Mouse (Mus musculus) stomach, postnatal 0 days (tissue): ENCODE results near the gene Abtb2. TPM values are rescaled to one million over a fixed set of nuclear protein-coding genes. Genes with fewer than 3 reads are reported as not detected.

Source experiments
- ATAC-seq: fragments of 200-750 bp; cut with Nextera tagmentation; 2 replicates; pipeline ENCODE4 v1.8.0; 2017; ENCODE audit not compliant: low FRiP score, low TSS enrichment
- DNase-seq: peaks from one replicate; pipeline ENCODE4 v3.0.0-alpha.2; 2016; ENCODE audit warnings: low spot score
- H3K27ac ChIP-seq: fragments of 300-500 bp; sonication (generic); replicated peaks from 2 replicates; pipeline ENCODE4 v1.5.1; 2014; ENCODE audit warnings: mild to moderate bottlenecking, control low read depth
- H3K27me3 ChIP-seq: fragments of 300-500 bp; sonication (generic); 2 replicates; pipeline ENCODE4 v1.6.1; 2014; ENCODE audit warnings: low read length; ENCODE audit not compliant: control insufficient read depth, insufficient read depth
- H3K36me3 ChIP-seq: fragments of 300-500 bp; sonication (generic); 2 replicates; pipeline ENCODE4 v1.6.1; 2014; ENCODE audit warnings: low read length, mixed read lengths; ENCODE audit not compliant: control insufficient read depth, insufficient read depth
- H3K4me1 ChIP-seq: fragments of 300-500 bp; sonication (generic); replicated peaks from 2 replicates; pipeline ENCODE4 v1.6.1; 2014; ENCODE audit warnings: antibody characterized with exemption; ENCODE audit not compliant: control insufficient read depth, insufficient read depth
- H3K4me2 ChIP-seq: fragments of 300-500 bp; sonication (generic); replicated peaks from 2 replicates; pipeline ENCODE4 v1.6.1; 2014; ENCODE audit warnings: low read depth, mild to moderate bottlenecking, control low read depth, moderate library complexity
- H3K4me3 ChIP-seq: fragments of 300-500 bp; sonication (generic); 2 replicates; pipeline ENCODE4 v1.5.1; 2014; ENCODE audit warnings: low read depth, low read length, control low read depth
- H3K9ac ChIP-seq: fragments of 300-500 bp; sonication (generic); 2 replicates; pipeline ENCODE4 v1.6.1; 2014; ENCODE audit warnings: mild to moderate bottlenecking, low read length, control low read depth, mixed read lengths
- H3K9me3 ChIP-seq: fragments of 300-500 bp; sonication (generic); 2 replicates; pipeline ENCODE4 v1.6.1; 2016; ENCODE audit warnings: low read length; ENCODE audit not compliant: control insufficient read depth
- CTCF ChIP-seq: IDR thresholded peaks from 2 replicates; pipeline ENCODE4 v1.5.1; 2016; ENCODE audit warnings: antibody characterized with exemption, low read depth, mild to moderate bottlenecking, moderate library complexity
- EP300 ChIP-seq: optimal IDR thresholded peaks from 2 replicates; pipeline ENCODE3; 2016; ENCODE audit warnings: antibody characterized with exemption
- WGBS: fragments of 180-500 bp; shearing (Covaris S2); extraction: QIAGEN DNeasy Blood & Tissue Kit; methylation state at CpG from one replicate; pipeline ENCODE4 v1.1.7; 2014; 5-methylcytosine and 5-hydroxymethylcytosine counted together
- polyA plus RNA-seq: library from polyadenylated mRNA; unstranded; fragments of >200 nt; fragmentation: Nextera tagmentation; extraction: Ambion mirVana; gene quantifications from 2 replicates; pipeline ENCODE4 v1.2.1, GENCODE M21; 2015

Gene Abtb2
- polyA plus RNA-seq, 1 experiment from 2014 or later = 4.0 TPM

- no peaks in the 10 kb centered on the region for H3K9me3 ChIP-seq
- no peak overlapping the region for H3K4me2 ChIP-seq
- H3K36me3 ChIP-seq = no peaks in the 10 kb centered on the region
- no peak overlapping the region for H3K4me3 ChIP-seq
- no peaks in the 10 kb centered on the region for H3K4me1 ChIP-seq
- no peak overlapping the region for H3K9ac ChIP-seq
- H3K27me3 ChIP-seq = no peaks in the 10 kb centered on the region
- DNase-seq = no peak
- TF ChIP-seq CTCF (no peak), EP300 (no peak)
- WGBS = 48% methylated on average over 2 of the region's 2 CpGs
- H3K27ac ChIP-seq = no peak overlapping the region
- ATAC-seq = no peak
Measured at GRCm38 (mm10) chr2:103676808-103677207, 110.7 kb downstream of the Abtb2 start.

- Histone ChIP-seq H3K4me1 (no peaks in the 10 kb centered on the region), H3K9ac (no peak overlapping the region), H3K4me2 (no peak overlapping the region), H3K9me3 (no peaks in the 10 kb centered on the region), H3K36me3 (no peaks in the 10 kb centered on the region), H3K4me3 (no peak overlapping the region), H3K27me3 (no peaks in the 10 kb centered on the region), H3K27ac (no peak overlapping the region)
- 83% methylated on average over 7 of the region's 7 CpGs for WGBS
- ATAC-seq (no peak), DNase-seq (no peak)
- TF ChIP-seq EP300 = no peak
- TF ChIP-seq CTCF = no peak
Measured at GRCm38 (mm10) chr2:103677614-103678369, 111.7 kb downstream of the Abtb2 start.

DNA sequence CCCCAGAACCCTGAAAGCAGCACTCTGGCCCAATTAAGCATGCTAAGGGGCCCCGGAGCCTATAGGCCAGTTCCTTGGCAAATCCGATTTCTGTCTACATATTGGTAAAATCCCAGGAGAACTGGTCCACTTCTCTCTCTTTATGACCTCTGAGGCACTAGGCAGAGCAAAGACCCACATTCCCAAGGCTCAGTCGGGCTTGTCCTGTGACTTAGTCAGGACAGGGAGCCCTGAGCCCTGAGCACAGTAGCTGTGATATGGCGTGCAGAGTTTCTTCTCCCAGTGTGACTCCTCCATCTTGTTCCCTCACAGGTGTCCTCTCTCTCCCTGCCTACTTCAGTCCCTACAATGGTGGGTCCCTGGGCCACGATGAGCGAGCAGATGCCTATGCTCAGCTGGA lies 112.3 kb downstream of the Abtb2 start:
- no peaks in the 10 kb centered on the region for H3K36me3 ChIP-seq
- H3K9ac ChIP-seq = no peak overlapping the region
- no peak overlapping the region for H3K27ac ChIP-seq
- no peak for TF ChIP-seq CTCF
- TF ChIP-seq EP300 = no peak
- WGBS = 92% methylated on average over 6 of the region's 6 CpGs
- no peak overlapping the region for H3K4me2 ChIP-seq
- H3K4me1 ChIP-seq = no peaks in the 10 kb centered on the region
- DNase-seq = no peak
- H3K27me3 ChIP-seq = no peaks in the 10 kb centered on the region
- ATAC-seq = no peak
- H3K9me3 ChIP-seq = no peaks in the 10 kb centered on the region
- H3K4me3 ChIP-seq = no peak overlapping the region

DNA sequence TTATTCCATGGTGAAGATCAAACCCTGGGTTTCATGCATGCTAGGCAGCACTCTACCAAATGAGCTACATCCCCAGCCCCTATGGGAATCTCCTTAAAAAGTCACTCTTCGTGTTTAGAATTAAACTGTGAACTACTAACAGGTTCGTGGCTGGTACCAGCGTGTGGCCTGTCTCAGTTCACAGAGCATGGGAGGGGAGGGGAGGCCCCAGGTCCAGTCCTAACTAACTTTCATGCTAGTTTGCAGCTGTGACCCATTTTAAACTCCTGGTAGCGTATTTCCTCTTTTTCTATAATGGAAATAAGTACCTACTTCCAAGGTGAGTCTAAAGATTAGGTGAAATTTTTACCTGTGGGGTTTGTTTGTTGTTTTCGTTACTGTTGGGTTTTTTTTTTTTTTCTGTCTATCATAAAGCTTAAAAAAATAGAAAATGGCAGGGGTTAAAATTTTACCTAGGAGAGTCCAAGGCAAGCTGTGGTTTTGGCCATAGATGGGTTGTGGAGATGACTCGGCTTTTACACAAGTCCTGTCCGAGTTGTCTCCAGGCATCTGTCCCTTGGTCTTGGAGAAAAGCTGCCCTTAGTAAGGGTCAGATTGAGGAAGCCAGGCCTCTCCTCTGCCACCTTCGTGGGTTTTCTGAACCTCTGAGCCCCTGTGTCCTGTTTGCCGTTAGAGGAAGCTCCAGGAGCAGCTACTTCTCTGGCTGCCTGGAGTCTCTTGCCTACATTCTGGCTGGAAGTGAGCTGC lies 114.4 kb downstream of the Abtb2 start:
- ATAC-seq = no peak
- no peak overlapping the region for H3K27ac ChIP-seq

DNA sequence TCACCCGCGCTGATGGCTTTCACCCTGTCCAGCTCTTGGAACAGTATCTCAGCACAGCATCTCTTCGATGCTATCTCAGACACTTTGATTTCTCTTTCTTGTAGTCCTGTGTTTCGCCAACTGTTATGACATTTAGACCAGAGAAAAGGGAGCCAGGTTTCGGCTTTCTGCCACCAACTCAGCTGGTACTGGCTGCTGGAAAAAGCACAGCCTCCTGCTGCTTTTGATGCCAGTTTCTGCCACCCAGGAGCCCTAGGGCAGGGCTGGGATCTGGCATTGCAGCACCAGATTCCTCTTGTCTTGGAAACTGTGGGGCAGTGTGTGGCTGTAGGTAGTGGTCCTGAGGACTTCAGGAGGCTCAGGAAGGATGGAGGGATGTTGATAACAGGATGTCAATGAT lies 115.0 kb downstream of the Abtb2 start:
- Histone ChIP-seq H3K36me3 (no peaks in the 10 kb centered on the region), H3K27me3 (no peaks in the 10 kb centered on the region), H3K4me1 (0 out of 2 replicates have a peak, but pooled peaks cover 5% of the 10 kb centered on the region), H3K4me2 (no peak overlapping the region), H3K9ac (no peak overlapping the region), H3K27ac (no peak overlapping the region), H3K9me3 (no peaks in the 10 kb centered on the region), H3K4me3 (no peak overlapping the region)
- no peak for ATAC-seq
- TF ChIP-seq CTCF = no peak
- no peak for TF ChIP-seq EP300
- DNase-seq = no peak
- WGBS = 84% methylated on average over 5 of the region's 5 CpGs

More for the DNA sequence above, 114.4 kb downstream of the Abtb2 start:
- Histone ChIP-seq H3K27me3 (no peaks in the 10 kb centered on the region), H3K9ac (no peak overlapping the region), H3K36me3 (no peaks in the 10 kb centered on the region), H3K4me2 (no peak overlapping the region), H3K9me3 (no peaks in the 10 kb centered on the region), H3K4me1 (0 out of 2 replicates have a peak, but pooled peaks cover 5% of the 10 kb centered on the region), H3K4me3 (no peak overlapping the region)
- no peak for DNase-seq
- 76% methylated on average over 9 of the region's 9 CpGs for WGBS
- no peak for TF ChIP-seq EP300
- TF ChIP-seq CTCF = no peak

DNA sequence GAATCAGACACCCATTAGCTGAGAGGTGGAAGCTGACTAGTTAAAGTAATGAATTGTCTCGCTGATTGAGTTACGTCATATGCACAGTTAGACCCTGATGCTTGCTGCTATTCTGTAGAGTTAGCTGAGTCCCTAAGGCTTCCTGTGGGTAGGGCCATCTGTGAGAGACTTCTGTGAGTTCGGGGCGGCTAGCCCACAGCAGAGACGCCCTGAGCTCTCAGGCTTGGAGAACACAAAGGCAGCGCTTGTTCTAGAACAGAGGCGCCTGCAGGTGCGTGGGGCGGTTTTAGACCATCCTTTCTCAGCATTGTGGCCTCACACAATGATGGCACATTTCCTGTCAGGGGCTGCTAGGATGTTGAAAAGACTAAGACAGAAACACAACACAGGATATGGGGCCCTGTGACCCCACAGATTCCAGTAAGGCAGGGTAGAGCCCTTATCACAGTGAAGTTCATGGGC lies 116.2 kb downstream of the Abtb2 start:
- H3K9me3 ChIP-seq = no peaks in the 10 kb centered on the region
- 0 out of 2 replicates have a peak, but pooled peaks cover 5% of the 10 kb centered on the region for H3K4me1 ChIP-seq
- H3K4me2 ChIP-seq = no peak overlapping the region
- ATAC-seq (no peak), DNase-seq (no peak)
- H3K9ac ChIP-seq = no peak overlapping the region
- H3K27ac ChIP-seq = no peak overlapping the region
- TF ChIP-seq CTCF = no peak
- no peak for TF ChIP-seq EP300
- no peaks in the 10 kb centered on the region for H3K27me3 ChIP-seq
- H3K4me3 ChIP-seq = no peak overlapping the region
- WGBS = 73% methylated on average over 9 of the region's 9 CpGs
- H3K36me3 ChIP-seq = no peaks in the 10 kb centered on the region
